Mouse (Mus musculus) layer of hippocampus, postnatal 25 days (tissue): ENCODE data around the gene Olfr669. TPM values are rescaled to one million over a fixed set of nuclear protein-coding genes. Genes with fewer than 3 reads are reported as not detected.
"Not testable (repeated sequence)": the region's sequence is repeated elsewhere in the genome, so short reads cannot be mapped to it uniquely, and the experiment has no call there.

ENCODE experiments used
- DNase-seq, 2 experiments: peaks; one replicate each; pipeline ENCODE4 v3.0.0; 2022; ENCODE audit warnings: mixed read lengths in 2 of 2, low spot score in 1 of 2; ENCODE audit errors: extremely low spot score in 1 of 2
- total RNA-seq, 2 experiments: library from RNA; stranded (reverse); gene quantifications; 2 replicates each; pipeline ENCODE4 v1.2.3; 2021

The Olfr669 gene
- not detected for total RNA-seq

- no peak for DNase-seq
These were observed at the start of gene Olfr669 for GRCm38 (mm10) chr7:104933940-104934339. Gene Olfr669, plus strand, starts transcription at chr7:104934240.

GRCm38 (mm10) chr7:104895852-104896251 is 38.2 kb upstream of the Olfr669 start, which contains the start of gene Olfr666:
Gene Olfr666, minus strand, starts transcription at chr7:104895952.
- DNase-seq: no peak

- no peak for DNase-seq
These were observed 12.7 kb upstream of the Olfr669 start, which contains the start of gene Olfr667 for GRCm38 (mm10) chr7:104921382-104921781. Gene Olfr667, minus strand, starts transcription at chr7:104921482.

- DNase-seq: no peak
These were observed 6.1 kb upstream of the Olfr669 start, which contains the start of gene Olfr668 for GRCm38 (mm10) chr7:104927957-104928356. Gene Olfr668, minus strand, starts transcription at chr7:104928057.

GRCm38 (mm10) chr7:104950234-104950633 is 16.2 kb downstream of the Olfr669 start:
- not testable (repeated sequence) for DNase-seq

GRCm38 (mm10) chr7:104962520-104962919 is 28.5 kb downstream of the Olfr669 start, which contains the start of gene Olfr670:
Gene Olfr670, minus strand, starts transcription at chr7:104962620.
- no peak for DNase-seq

GRCm38 (mm10) chr7:104972507-104972906 is 38.5 kb downstream of the Olfr669 start:
- not testable (repeated sequence) for DNase-seq

GRCm38 (mm10) chr7:104979026-104979425 is 45.0 kb downstream of the Olfr669 start, which contains the start of gene Olfr671:
Gene Olfr671, minus strand, starts transcription at chr7:104979126.
- DNase-seq: no peak

Other genes with a start within 250 kb of the Olfr669 start
- not detected for gene Olfr661, start 247.7 kb upstream of the Olfr669 start, total RNA-seq
- gene Usp17le, start 156.8 kb upstream of the Olfr669 start, total RNA-seq: not detected
- not detected for gene Usp17lb, start 91.6 kb upstream of the Olfr669 start, total RNA-seq
- gene Usp17la, start 77.2 kb upstream of the Olfr669 start, total RNA-seq: not detected
- not detected for gene Olfr665, start 56.2 kb upstream of the Olfr669 start, total RNA-seq
- gene Olfr666, start 38.3 kb upstream of the Olfr669 start, total RNA-seq: not detected
- not detected for gene Olfr667, start 12.8 kb upstream of the Olfr669 start, total RNA-seq
- not detected for gene Olfr668, start 6.2 kb upstream of the Olfr669 start, total RNA-seq
- gene Olfr670, start 28.4 kb downstream of the Olfr669 start, total RNA-seq: not detected
- not detected for gene Olfr671, start 44.9 kb downstream of the Olfr669 start, total RNA-seq
- not detected for gene Olfr672, start 67.8 kb downstream of the Olfr669 start, total RNA-seq
- gene Olfr675, start 94.2 kb downstream of the Olfr669 start, total RNA-seq: not detected
- gene Olfr676, start 98.5 kb downstream of the Olfr669 start, total RNA-seq: not detected
- not detected for gene Olfr677, start 117.1 kb downstream of the Olfr669 start, total RNA-seq
- gene Olfr678, start 130.2 kb downstream of the Olfr669 start, total RNA-seq: not detected
- not detected for gene Olfr679, start 147.0 kb downstream of the Olfr669 start, total RNA-seq
- gene Olfr680-ps1, start 158.6 kb downstream of the Olfr669 start, total RNA-seq: not detected
- gene Olfr681, start 182.6 kb downstream of the Olfr669 start, total RNA-seq: not detected
- not detected for gene Olfr683, start 212.8 kb downstream of the Olfr669 start, total RNA-seq
- not detected for gene Olfr684, start 229.4 kb downstream of the Olfr669 start, total RNA-seq